Mouse (Mus musculus) lung, postnatal 4 days (tissue): ENCODE measurements at regions not wholly inside any gene's neighbourhood (a gene's known extent, or its start where the extent isn't known, plus 50 kb on each side); places are given as distances from the start of the nearest gene placed in this dataset.

Experiments used
- DNase-seq, 2 experiments: peaks; one replicate each; pipeline ENCODE4 v3.0.0; 2021

DNA sequence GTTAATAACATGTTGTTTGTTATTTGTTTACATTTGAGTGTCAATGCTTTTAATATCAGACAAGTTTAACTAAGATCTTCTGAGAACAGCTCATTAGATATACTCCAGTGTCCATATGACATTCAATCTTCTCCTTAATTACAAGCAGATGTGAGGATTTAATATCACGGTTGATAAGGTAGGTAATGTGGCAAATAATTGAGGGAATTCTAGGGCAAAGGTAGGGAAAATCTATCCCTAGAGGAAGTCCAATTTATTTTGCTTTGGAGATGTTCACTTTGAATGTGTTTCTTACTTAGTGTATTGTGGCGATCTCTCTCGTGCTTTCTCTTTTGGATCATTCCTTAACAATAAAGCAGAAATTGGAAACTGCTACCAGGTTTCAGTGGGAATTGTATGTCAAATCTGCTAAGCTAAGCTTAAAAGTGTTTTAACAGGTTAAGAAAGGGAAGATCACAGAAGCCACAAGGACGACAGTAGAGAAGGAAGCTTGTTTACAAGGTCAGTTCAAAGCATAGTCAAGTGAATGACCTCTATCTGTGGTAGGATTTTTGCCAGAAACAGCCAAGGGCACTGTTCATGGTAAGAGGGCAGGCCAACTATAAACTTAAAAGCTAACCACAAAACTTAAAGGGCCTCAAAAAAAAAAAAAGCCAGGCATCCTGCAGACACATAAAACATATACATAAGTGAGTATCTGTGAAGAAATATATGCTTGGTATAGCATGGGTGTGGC lies 282.2 kb upstream of the Xrcc4 start:
- no peak for DNase-seq

DNA sequence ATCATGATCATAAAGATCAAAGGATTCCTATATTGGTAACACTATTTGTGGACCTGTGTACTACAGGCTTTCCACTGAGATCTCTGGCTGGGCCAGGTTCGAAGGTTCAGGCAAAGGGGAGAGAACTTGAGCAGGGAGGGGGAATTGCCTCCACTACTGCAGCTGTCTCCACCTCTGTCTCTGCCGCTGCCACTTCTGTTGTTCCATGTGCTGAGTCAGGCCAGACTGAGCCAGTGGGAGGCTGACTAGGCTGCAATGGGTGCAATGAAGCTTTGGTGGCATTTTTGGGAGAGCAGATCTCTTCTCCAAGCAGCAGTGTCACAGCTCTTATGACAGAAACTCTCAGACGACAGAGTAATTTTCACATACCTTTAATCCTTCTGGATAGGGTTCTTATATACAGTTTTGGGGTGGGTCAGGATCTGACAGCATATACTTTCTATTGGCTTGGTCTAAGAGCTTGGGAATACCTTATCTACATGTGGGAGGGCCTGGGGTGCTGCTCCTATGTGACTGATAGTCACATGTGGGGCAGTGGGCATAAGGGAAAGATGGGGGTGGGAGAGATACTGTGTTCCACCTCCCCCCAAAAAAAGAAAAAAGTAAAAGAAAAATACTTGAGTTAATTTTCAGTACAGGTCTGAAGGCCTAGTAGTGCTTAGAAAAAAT lies 281.5 kb upstream of the Xrcc4 start:
- no peak for DNase-seq

- no peak for DNase-seq
These were observed 275.2 kb upstream of the Xrcc4 start for GRCm38 (mm10) chr13:90364518-90365027.

DNA sequence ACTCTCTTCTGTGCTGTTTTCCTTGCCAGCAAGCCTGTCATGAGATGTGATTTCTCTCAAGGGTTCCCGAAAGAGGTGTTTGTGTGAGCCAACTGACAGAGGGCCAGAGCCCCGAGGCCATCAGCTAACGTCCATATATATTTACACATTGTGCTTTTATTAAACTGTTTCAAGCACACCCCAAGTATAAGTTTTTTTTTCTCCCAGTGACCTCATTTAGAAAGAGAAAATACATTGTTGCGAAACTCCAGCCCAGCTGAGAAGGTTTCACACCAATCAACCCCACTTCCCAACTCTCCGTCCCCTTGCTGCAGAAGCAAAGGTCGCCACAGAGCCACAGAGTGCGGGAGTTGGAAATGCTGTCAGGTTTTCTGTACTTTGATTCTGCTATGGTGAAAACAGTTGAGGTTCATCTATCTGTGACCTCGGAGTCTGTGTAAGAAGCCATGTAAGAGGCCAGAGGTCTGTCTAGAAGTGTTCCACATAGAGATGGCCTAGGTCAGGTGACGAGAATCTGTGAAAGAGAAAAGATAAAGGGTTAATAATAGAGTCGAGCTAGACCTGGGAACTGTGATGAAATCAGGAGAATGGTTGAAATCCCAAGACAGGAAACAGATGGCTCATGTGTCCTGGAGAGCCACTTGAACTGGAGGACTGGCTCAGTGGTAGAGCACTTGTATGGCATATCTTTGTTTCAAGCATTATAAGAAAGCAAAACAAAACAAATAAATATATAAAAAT lies 270.6 kb upstream of the Xrcc4 start:
- peak; percentile 44 to 64 for DNase-seq

- no peak for DNase-seq
These were observed 268.7 kb upstream of the Xrcc4 start for GRCm38 (mm10) chr13:90358149-90358548.

DNA sequence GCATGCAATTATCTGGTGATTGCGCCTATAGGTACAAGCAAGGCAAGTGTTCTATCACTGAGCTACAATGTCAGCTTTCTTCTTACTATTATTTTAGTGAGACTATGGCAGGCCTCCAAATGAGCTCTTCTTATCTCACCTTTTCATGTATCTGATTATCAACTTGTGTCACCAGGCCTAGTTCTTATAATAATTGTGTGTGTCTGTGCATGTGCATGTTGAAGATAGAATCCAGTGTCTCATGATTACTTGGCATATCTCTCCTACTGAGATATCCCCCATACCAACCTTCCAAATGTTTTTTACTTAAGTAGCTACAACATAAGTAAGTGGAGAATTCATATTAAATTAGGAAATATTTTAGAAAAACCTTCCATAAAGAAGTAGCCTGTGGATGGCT lies 266.2 kb upstream of the Xrcc4 start:
- no peak for DNase-seq

GRCm38 (mm10) chr13:90342823-90343222 lies 253.4 kb upstream of the Xrcc4 start:
- no peak for DNase-seq

- no peak for DNase-seq
These were observed 252.3 kb upstream of the Xrcc4 start for GRCm38 (mm10) chr13:90341597-90342212.

- no peak for DNase-seq
These were observed 251.3 kb upstream of the Xrcc4 start for GRCm38 (mm10) chr13:90340647-90341160.

DNA sequence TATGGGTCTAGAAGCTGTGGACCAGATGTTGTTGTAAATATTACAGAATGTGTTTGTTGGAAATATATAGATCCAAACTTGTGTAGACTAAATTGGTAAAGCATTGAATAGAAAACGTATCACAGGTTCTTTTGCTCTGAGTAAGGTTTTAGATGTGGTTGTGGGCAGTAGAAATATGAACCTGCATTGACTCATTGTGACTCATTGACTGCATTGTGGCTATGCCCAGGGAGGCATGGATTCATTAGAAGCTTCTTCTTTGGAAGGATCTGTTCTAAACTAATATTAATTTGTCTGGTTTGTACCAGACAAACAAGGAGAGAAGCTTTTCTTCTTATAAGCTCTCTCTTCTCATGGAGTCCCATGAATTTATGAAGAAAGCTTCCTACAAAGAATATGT lies 248.2 kb upstream of the Xrcc4 start:
- DNase-seq: no peak

DNA sequence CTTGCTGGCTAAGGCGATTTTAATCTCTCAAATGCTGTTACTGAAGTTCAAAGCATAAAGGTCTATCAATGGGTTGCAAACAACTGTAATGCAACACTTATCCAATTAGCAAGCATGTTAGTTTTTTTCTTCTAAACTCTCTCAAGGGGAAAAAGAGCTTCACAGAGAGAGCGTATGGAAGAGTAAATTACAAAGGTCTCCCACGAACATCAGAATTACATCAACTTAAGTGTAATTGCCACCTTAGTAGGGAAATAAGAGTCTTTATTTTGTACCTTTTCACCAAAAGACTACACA lies 246.3 kb upstream of the Xrcc4 start:
- DNase-seq: no peak

DNA sequence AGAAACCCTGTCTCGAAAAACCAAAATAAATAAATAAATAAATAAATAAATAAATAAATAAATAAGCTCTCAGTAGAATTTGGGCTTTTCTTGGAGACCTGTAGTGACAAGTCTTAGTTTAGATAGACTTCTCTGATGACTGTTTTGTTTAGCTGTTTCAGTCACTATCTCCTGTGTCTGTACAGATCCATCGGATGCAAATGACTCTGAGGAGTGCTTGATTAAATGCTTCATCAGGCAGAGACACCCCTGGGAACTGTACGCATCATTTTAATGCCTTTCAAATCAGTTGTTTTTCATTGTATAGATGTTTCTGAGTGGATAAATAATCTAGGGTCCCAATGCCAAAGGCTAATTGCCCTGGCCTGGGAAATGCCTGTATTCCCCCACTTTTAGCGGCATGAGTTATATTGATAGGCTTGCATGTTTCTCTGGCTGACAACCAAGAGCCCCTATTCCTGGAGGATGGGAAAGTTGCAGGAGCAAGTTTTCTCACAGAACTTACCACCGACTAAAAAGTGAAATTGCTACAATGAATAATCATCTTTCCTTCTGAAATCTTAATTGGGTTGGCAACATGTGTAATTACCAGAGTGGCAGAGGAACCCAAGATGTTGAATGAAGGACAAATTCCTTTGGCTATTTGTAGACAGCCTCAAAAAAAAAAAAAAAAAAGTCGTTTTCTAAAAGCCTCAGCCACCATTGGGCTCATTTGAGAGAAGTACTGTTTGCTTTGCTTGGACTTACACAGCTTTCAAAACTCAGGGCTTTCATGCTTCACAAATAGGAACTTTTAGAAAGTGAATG lies 245.7 kb upstream of the Xrcc4 start:
- DNase-seq: no peak

DNA sequence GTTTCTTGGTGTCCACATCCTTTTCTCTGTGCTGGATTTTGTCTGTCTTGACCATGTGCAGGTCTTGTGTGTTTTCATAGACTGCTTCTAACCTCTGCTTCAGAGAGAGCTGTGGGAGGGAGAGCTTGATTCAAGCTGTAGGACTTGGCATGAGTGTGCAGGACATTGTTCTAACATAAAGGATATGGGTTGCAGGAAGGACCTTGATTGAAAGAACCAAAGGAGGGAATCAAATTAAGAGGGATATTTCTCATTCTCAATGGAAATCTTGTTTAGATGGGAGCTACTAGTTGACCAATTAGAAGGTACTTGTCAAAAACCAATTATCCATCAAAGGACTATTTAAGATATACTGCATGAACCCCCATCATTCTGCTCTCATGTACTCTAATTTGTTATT lies 244.9 kb upstream of the Xrcc4 start:
- no peak for DNase-seq

- DNase-seq: no peak
These were observed 235.8 kb upstream of the Xrcc4 start for GRCm38 (mm10) chr13:90325226-90325625.

DNA sequence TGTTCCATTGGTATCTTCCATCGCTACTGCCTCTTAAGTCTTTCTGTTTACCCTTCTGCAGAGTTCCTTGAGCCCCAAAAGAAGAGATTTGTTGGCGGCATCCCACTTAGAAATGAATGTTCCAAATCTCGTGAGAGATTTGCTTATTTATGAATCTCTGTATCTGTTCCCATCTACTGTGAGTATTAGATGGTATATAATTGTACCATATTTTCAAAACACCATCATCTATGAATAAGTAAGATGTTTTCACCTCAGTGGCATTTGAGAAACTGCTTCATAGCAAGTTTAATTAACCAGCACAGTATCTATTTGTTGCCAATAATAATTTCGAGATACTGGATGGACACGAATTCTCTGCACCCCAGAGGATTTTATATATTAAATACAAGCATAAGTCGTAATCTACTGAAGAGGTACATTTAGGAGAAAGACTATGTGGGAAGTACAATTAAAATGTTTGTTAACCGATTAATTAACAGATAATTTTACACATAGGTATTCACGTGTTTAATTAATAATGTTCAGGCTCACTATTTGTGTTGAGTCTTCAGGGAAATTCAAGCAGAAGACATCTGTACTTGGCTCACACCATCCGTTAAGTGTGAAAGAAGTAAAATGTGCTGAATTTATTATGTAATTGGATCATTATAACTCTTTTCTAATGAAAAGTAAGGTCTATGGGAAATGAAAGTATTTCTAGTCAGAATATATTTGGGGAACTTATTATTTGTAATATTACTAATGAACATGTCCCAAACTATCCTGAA lies 224.0 kb upstream of the Xrcc4 start:
- no peak for DNase-seq

- no peak for DNase-seq
These were observed 221.1 kb upstream of the Xrcc4 start for GRCm38 (mm10) chr13:90310482-90310881.

GRCm38 (mm10) chr13:90300481-90300880 lies 211.1 kb upstream of the Xrcc4 start:
- no peak for DNase-seq

DNA sequence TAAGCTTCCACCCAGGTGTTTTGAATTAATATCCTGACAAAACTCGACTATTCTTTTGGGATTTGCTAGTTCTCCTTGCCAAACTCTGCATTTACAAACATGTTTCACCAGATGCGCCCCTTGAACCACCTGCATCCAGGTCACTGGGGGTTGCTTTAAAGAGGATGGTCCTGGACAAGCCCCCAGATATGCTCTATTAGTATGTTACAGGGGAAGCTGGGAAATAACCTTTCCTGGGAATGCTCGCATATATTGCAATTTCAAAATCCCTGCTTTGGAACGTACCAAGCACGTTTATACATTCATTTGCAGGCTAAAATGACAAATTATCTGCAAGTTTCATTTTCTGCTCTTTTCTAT lies 205.2 kb upstream of the Xrcc4 start:
- DNase-seq: no peak

DNA sequence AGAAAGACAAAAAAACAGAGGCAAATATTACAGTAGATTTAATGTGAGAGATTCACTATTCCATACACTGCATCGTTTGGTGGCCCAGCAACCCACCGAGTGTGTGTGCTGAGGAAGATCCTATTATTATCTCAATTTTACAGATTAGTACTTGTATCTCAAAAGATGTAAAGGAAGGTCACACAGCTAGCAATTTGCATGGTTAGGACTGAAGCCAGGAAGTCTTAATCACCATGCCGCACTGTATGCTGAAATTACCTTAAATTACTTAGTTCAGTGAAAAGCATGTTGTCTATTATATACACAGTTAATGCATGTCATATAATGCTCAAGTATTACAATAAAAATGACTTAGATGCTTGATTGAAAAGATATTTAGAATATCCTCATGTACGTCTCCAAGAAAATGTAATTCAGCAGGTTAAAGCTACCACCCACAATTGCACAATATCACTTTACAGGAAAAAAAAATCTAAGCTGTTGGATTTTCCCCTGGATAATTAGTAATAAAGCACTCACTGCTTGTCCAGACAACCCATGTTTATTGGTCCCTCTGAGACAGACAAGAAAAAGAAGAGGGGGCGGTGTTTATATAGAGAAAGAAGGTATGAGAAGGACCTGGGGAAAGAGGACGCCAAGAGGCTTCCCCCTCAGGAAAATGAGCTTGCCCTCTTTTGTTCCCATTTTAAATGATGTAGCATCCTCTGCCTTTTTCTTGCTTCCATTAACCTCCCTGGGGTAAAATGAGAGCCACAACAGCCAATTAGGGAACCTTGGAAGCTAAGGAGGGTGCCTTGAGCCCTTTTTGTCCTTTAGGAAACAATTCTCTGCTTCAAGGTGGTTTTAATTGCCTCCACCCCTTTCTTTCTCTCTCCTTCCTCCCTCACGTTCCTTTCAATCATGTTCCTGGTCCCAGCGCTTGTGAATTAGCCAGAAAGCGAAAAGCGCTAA lies 204.6 kb upstream of the Xrcc4 start:
- no peak for DNase-seq

DNA sequence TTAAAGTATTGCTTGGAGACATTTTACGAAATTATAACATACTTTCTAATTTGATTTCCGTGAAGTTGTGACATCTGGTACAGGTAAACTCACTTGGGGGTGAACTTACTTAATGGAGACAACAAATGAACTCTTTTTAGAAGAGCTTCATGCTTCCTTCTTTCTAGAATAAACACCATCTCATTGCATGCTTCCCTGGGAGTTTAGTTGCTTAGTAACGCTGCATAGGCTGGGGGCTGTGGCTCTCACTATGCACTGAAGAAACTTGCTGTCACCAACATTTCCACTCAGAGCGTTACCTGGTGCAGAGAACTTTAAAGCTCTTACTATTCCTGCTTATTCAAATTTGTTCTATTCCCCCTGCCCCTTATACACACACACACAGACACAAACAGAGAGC lies 203.5 kb upstream of the Xrcc4 start:
- DNase-seq: no peak

- no peak for DNase-seq
These were observed 202.7 kb upstream of the Xrcc4 start for GRCm38 (mm10) chr13:90292124-90292523.
